Mouse (Mus musculus): ENCODE data around the gene Prps1l3. TPM values are rescaled to one million over a fixed set of nuclear protein-coding genes. Genes with fewer than 3 reads are reported as not detected.
A peak's percentile ranks its signal among the peaks of the same experiment; 100 is the strongest.

Gene Prps1l3
- polyA plus RNA-seq, 1 experiment from 2014 or later: 69.9 TPM

GRCm38 (mm10) chr12:57227776-57228175 lies 2.4 kb upstream of the Prps1l3 start:
- Histone ChIP-seq H3K27ac (ENCODE audit: low read depth, low read length) (no peak overlapping the region), H3K27me3 (ENCODE audit: control insufficient read depth, insufficient read depth, low read length) (no peaks in the 10 kb centered on the region), H3K9me3 (ENCODE audit: control insufficient read depth, low read length) (no peaks in the 10 kb centered on the region), H3K4me3 (ENCODE audit: low read depth, low read length) (no peak overlapping the region), H3K9ac (ENCODE audit: low read depth, low read length) (no peak overlapping the region), H3K36me3 (ENCODE audit: control insufficient read depth, insufficient read depth, low read length) (no peaks in the 10 kb centered on the region), H3K4me1 (replicated peaks; ENCODE audit: control insufficient read depth, insufficient read depth, low read length) (peaks cover 2% of the 10 kb centered on the region; the same call in 1 of the 2 replicates), H3K4me2 (replicated peaks; ENCODE audit: low read depth, low read length) (no peak overlapping the region)
- DNase-seq (ENCODE audit: low spot score) (no peak), ATAC-seq (ENCODE audit: low FRiP score) (no peak)
- WGBS: 90% methylated on average over 3 of the region's 8 CpGs

- peak; percentile 18 for ATAC-seq (ENCODE audit: low FRiP score)
- Histone ChIP-seq H3K9me3 (ENCODE audit: control insufficient read depth, low read length) (no peaks in the 10 kb centered on the region), H3K27ac (ENCODE audit: low read depth, low read length) (0 out of 2 replicates have a peak overlapping the region, but pooled peaks have one; percentile 52), H3K9ac (ENCODE audit: low read depth, low read length) (peak overlapping the region; percentile 71), H3K27me3 (ENCODE audit: control insufficient read depth, insufficient read depth, low read length) (no peaks in the 10 kb centered on the region), H3K4me1 (replicated peaks; ENCODE audit: control insufficient read depth, insufficient read depth, low read length) (peaks cover 2% of the 10 kb centered on the region; the same call in 1 of the 2 replicates), H3K4me3 (ENCODE audit: low read depth, low read length) (peak overlapping the region; percentile 65), H3K36me3 (ENCODE audit: control insufficient read depth, insufficient read depth, low read length) (no peaks in the 10 kb centered on the region), H3K4me2 (replicated peaks; ENCODE audit: low read depth, low read length) (peak overlapping the region; percentile 48)
- WGBS: 42% methylated on average over 4 of the region's 4 CpGs
- no peak for DNase-seq (ENCODE audit: low spot score)
Observed at GRCm38 (mm10) chr12:57229703-57230102, 509 bp upstream of the Prps1l3 start.

- DNase-seq (ENCODE audit: low spot score) (peak; percentile 34), ATAC-seq (ENCODE audit: low FRiP score) (no peak)
- H3K9ac ChIP-seq (ENCODE audit: low read depth, low read length): peak overlapping the region; percentile 71; the same call in 1 of the 2 replicates
- no peaks in the 10 kb centered on the region for H3K27me3 ChIP-seq (ENCODE audit: control insufficient read depth, insufficient read depth, low read length)
- H3K4me2 ChIP-seq (replicated peaks; ENCODE audit: low read depth, low read length): peak overlapping the region; percentile 48
- H3K4me3 ChIP-seq (ENCODE audit: low read depth, low read length): peak overlapping the region; percentile 65
- H3K36me3 ChIP-seq (ENCODE audit: control insufficient read depth, insufficient read depth, low read length): no peaks in the 10 kb centered on the region
- no peaks in the 10 kb centered on the region for H3K9me3 ChIP-seq (ENCODE audit: control insufficient read depth, low read length)
- H3K4me1 ChIP-seq (replicated peaks; ENCODE audit: control insufficient read depth, insufficient read depth, low read length): peaks cover 2% of the 10 kb centered on the region; the same call in 1 of the 2 replicates
- 76% methylated on average over 14 of the region's 14 CpGs for WGBS
- no peak overlapping the region for H3K27ac ChIP-seq (ENCODE audit: low read depth, low read length)
Observed at GRCm38 (mm10) chr12:57231085-57231875, 1.1 kb downstream of the Prps1l3 start.

GRCm38 (mm10) chr12:57233386-57233785 lies 3.2 kb downstream of the Prps1l3 start:
- no peak overlapping the region for H3K27ac ChIP-seq (ENCODE audit: low read depth, low read length)
- no peak overlapping the region for H3K9ac ChIP-seq (ENCODE audit: low read depth, low read length)
- DNase-seq (ENCODE audit: low spot score) (no peak), ATAC-seq (ENCODE audit: low FRiP score) (no peak)
- no peaks in the 10 kb centered on the region for H3K9me3 ChIP-seq (ENCODE audit: control insufficient read depth, low read length)
- peaks cover 2% of the 10 kb centered on the region; the same call in 1 of the 2 replicates for H3K4me1 ChIP-seq (replicated peaks; ENCODE audit: control insufficient read depth, insufficient read depth, low read length)
- no peaks in the 10 kb centered on the region for H3K27me3 ChIP-seq (ENCODE audit: control insufficient read depth, insufficient read depth, low read length)
- WGBS: 89% methylated on average over 5 of the region's 5 CpGs
- H3K36me3 ChIP-seq (ENCODE audit: control insufficient read depth, insufficient read depth, low read length): 0 out of 2 replicates have a peak, but pooled peaks cover 3% of the 10 kb centered on the region
- H3K4me3 ChIP-seq (ENCODE audit: low read depth, low read length): no peak overlapping the region
- no peak overlapping the region for H3K4me2 ChIP-seq (replicated peaks; ENCODE audit: low read depth, low read length)

- H3K4me3 ChIP-seq (ENCODE audit: low read depth, low read length): no peak overlapping the region
- 87% methylated on average over 5 of the region's 5 CpGs for WGBS
- ATAC-seq (ENCODE audit: low FRiP score): no peak
- no peaks in the 10 kb centered on the region for H3K4me1 ChIP-seq (replicated peaks; ENCODE audit: control insufficient read depth, insufficient read depth, low read length)
- H3K36me3 ChIP-seq (ENCODE audit: control insufficient read depth, insufficient read depth, low read length): peaks cover 1% of the 10 kb centered on the region; the same call in 1 of the 2 replicates
- H3K9me3 ChIP-seq (ENCODE audit: control insufficient read depth, low read length): no peaks in the 10 kb centered on the region
- DNase-seq (ENCODE audit: low spot score): no peak
- H3K27me3 ChIP-seq (ENCODE audit: control insufficient read depth, insufficient read depth, low read length): no peaks in the 10 kb centered on the region
- H3K9ac ChIP-seq (ENCODE audit: low read depth, low read length): no peak overlapping the region
- no peak overlapping the region for H3K4me2 ChIP-seq (replicated peaks; ENCODE audit: low read depth, low read length)
- no peak overlapping the region for H3K27ac ChIP-seq (ENCODE audit: low read depth, low read length)
Observed at GRCm38 (mm10) chr12:57243671-57244495, 13.7 kb downstream of the Prps1l3 start.

- Histone ChIP-seq H3K27me3 (ENCODE audit: control insufficient read depth, insufficient read depth, low read length) (no peaks in the 10 kb centered on the region), H3K36me3 (ENCODE audit: control insufficient read depth, insufficient read depth, low read length) (no peaks in the 10 kb centered on the region), H3K9ac (ENCODE audit: low read depth, low read length) (no peak overlapping the region), H3K4me1 (replicated peaks; ENCODE audit: control insufficient read depth, insufficient read depth, low read length) (no peaks in the 10 kb centered on the region), H3K27ac (ENCODE audit: low read depth, low read length) (no peak overlapping the region), H3K9me3 (ENCODE audit: control insufficient read depth, low read length) (no peaks in the 10 kb centered on the region), H3K4me3 (ENCODE audit: low read depth, low read length) (no peak overlapping the region), H3K4me2 (replicated peaks; ENCODE audit: low read depth, low read length) (no peak overlapping the region)
- DNase-seq (ENCODE audit: low spot score) (no peak), ATAC-seq (ENCODE audit: low FRiP score) (no peak)
- 63% methylated on average over 2 of the region's 2 CpGs for WGBS
Observed at GRCm38 (mm10) chr12:57258572-57258971, 28.4 kb downstream of the Prps1l3 start.

GRCm38 (mm10) chr12:57275456-57275855 lies 45.2 kb downstream of the Prps1l3 start:
- Histone ChIP-seq H3K9ac (ENCODE audit: low read depth, low read length) (no peak overlapping the region), H3K4me1 (replicated peaks; ENCODE audit: control insufficient read depth, insufficient read depth, low read length) (no peaks in the 10 kb centered on the region), H3K27me3 (ENCODE audit: control insufficient read depth, insufficient read depth, low read length) (no peaks in the 10 kb centered on the region), H3K4me3 (ENCODE audit: low read depth, low read length) (no peak overlapping the region), H3K4me2 (replicated peaks; ENCODE audit: low read depth, low read length) (no peak overlapping the region), H3K9me3 (ENCODE audit: control insufficient read depth, low read length) (no peaks in the 10 kb centered on the region), H3K36me3 (ENCODE audit: control insufficient read depth, insufficient read depth, low read length) (no peaks in the 10 kb centered on the region), H3K27ac (ENCODE audit: low read depth, low read length) (no peak overlapping the region)
- DNase-seq (ENCODE audit: low spot score) (no peak), ATAC-seq (ENCODE audit: low FRiP score) (no peak)
- WGBS: 76% methylated on average over 1 of the region's 1 CpGs

- Histone ChIP-seq H3K27ac (ENCODE audit: low read depth, low read length) (no peak overlapping the region), H3K36me3 (ENCODE audit: control insufficient read depth, insufficient read depth, low read length) (no peaks in the 10 kb centered on the region), H3K4me3 (ENCODE audit: low read depth, low read length) (no peak overlapping the region), H3K27me3 (ENCODE audit: control insufficient read depth, insufficient read depth, low read length) (no peaks in the 10 kb centered on the region), H3K9me3 (ENCODE audit: control insufficient read depth, low read length) (no peaks in the 10 kb centered on the region), H3K4me1 (replicated peaks; ENCODE audit: control insufficient read depth, insufficient read depth, low read length) (no peaks in the 10 kb centered on the region), H3K4me2 (replicated peaks; ENCODE audit: low read depth, low read length) (no peak overlapping the region), H3K9ac (ENCODE audit: low read depth, low read length) (no peak overlapping the region)
- DNase-seq (ENCODE audit: low spot score) (peak; percentile 54), ATAC-seq (ENCODE audit: low FRiP score) (peak; percentile 59; the same call in 1 of the 2 replicates)
- 47% methylated on average over 3 of the region's 3 CpGs for WGBS
Observed at GRCm38 (mm10) chr12:57281155-57282114, 51.2 kb downstream of the Prps1l3 start.

Data from hindbrain, embryonic 11.5 days (tissue).